Mouse (Mus musculus) spleen, postnatal 14 days (tissue): ENCODE results near the gene Olfr1303.

Experiments
- DNase-seq, 2 experiments: peaks; one replicate each; pipeline ENCODE4 v3.0.0; 2021 to 2022; ENCODE audit warnings: low spot score in 2 of 2

The Olfr1303 gene

DNA sequence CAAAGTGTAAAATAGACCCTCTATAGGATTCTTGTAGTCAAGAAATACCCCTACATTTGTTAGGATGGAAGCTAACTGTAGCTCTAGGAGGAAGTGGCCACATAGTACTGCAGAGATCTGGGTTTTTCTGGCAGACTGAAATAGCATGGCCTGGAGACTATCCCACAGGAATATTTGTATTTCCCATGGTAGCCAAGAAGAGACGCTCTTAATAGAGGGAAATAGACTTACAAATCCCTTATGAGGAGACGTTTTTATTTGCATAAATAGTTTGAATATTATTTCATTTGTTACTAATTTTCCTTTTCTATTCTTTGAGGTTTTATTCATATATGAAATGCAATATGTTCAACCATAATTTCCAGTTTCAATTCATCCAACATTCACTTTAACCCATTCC is at the start of gene Olfr1303:
Gene Olfr1303 (minus strand): TSS at position 101 of the 400 bp plus-strand sequence.
- DNase-seq, result no peak

DNA sequence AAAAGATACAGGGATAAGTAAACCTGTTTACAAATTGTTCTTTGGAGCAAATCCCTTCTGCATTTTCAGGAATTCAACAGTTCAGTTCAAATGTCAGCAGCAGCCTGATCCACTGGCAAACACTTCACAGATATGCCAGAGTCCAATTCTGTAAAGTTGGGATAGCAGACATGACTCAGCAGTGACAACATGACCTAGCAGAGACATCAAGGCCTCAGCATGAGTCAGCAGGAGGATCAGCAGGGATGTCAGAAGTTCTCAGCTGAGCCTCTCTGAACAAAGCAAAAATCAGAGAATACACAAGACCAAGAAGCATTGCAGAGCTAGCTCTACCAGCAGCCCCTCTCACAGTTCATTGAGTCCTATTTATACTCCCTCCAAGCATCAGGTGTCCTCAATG is 7.2 kb downstream of the Olfr1303 start:
- DNase-seq, result no peak

DNA sequence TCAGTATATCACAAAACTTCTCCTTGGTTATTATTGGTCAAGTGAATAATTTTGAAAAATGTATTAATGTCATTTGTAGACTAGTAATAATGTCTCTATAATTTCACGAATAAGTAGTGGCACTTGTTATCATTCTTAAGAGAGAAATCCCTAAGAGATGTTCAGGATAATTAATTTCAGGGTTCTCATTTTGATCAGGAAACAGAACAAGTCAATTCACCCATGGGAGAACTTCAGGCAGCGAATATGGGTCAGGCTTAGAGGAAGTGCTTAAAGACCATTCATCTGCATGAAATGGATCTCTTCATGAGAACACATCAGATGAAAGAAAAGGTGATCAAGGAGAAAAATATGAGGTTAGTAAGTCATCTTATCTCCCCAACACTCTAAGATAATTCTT is 43.0 kb downstream of the Olfr1303 start, which contains the start of gene Olfr1302:
Gene Olfr1302 (plus strand): TSS at position 301 of the 400 bp plus-strand sequence.
- DNase-seq, result no peak
